Mouse (Mus musculus) myocyte (in vitro differentiated cells): ENCODE results near the gene Edar.

Experiments used
- E2F4 ChIP-seq: IDR thresholded peaks from one replicate; pipeline ENCODE4 v1.6.1; 2011; ENCODE audit warnings: mild to moderate bottlenecking, control low read depth, moderate library complexity; ENCODE audit not compliant: insufficient read depth
- MAX ChIP-seq: IDR thresholded peaks from one replicate; pipeline ENCODE4 v1.6.1; 2011; ENCODE audit warnings: low read depth, mild to moderate bottlenecking, control low read depth
- MYOD1 ChIP-seq, 3 experiments: IDR thresholded peaks; one replicate each; pipeline ENCODE4 v1.6.1; 2011; ENCODE audit warnings: control low read depth in 2 of 3, low read depth in 2 of 3, mild to moderate bottlenecking in 2 of 3, moderate library complexity in 1 of 3; ENCODE audit not compliant: insufficient read length in 2 of 3, control insufficient read depth in 1 of 3
- MYOG ChIP-seq, 3 experiments: IDR thresholded peaks; one replicate each; pipeline ENCODE4 v1.6.1; 2011; ENCODE audit warnings: control low read depth in 2 of 3, low read depth in 2 of 3, mild to moderate bottlenecking in 2 of 3; ENCODE audit not compliant: insufficient read length in 2 of 3, control insufficient read depth in 1 of 3, insufficient read depth in 1 of 3
- POLR2A ChIP-seq: IDR thresholded peaks from one replicate; pipeline ENCODE4 v1.6.1; 2011; ENCODE audit warnings: low read depth, mild to moderate bottlenecking, control low read depth, moderate library complexity; ENCODE audit not compliant: insufficient read length
- POLR2AphosphoS2 ChIP-seq: IDR thresholded peaks from one replicate; pipeline ENCODE4 v1.6.1; 2011; ENCODE audit warnings: low read depth, control low read depth; ENCODE audit not compliant: insufficient read length
- REST ChIP-seq: IDR thresholded peaks from one replicate; pipeline ENCODE4 v1.6.1; 2011; ENCODE audit warnings: mild to moderate bottlenecking, control low read depth, moderate library complexity; ENCODE audit not compliant: insufficient read depth, insufficient read length
- TCF12 ChIP-seq: IDR thresholded peaks from one replicate; pipeline ENCODE4 v1.6.1; 2011; ENCODE audit warnings: mild to moderate bottlenecking, control low read depth; ENCODE audit not compliant: poor library complexity, insufficient read depth, severe bottlenecking
- USF1 ChIP-seq: IDR thresholded peaks from one replicate; pipeline ENCODE4 v1.6.1; 2011; ENCODE audit warnings: low read depth, mild to moderate bottlenecking, control low read depth, moderate library complexity

- TF ChIP-seq E2F4 (no peak), POLR2A (no peak), USF1 (no peak), POLR2AphosphoS2 (no peak), MAX (no peak), MYOG (IDR thresholded peaks at IDR 0.05; ENCODE audit: control insufficient read depth in 1 of 3, insufficient read depth in 1 of 3, insufficient read length in 2 of 3, low read depth in 2 of 3) (no peak), TCF12 (no peak), REST (no peak), MYOD1 (IDR thresholded peaks at IDR 0.05; ENCODE audit: control insufficient read depth in 1 of 3, insufficient read length in 2 of 3, low read depth in 2 of 3) (no peak)
Observed at GRCm38 (mm10) chr10:58610484-58611261, 64.8 kb downstream of the Edar start.
